Mouse (Mus musculus): ENCODE results near the gene Wdr45b. TPM values are rescaled to one million over a fixed set of nuclear protein-coding genes. Genes with fewer than 3 reads are reported as not detected.
A peak's percentile ranks its signal among the peaks of the same experiment; 100 is the strongest.

The Wdr45b gene
- total RNA-seq, 1 experiment: 71.8 TPM

GRCm38 (mm10) chr11:121370337-121370994 lies 16.2 kb upstream of the Wdr45b start:
- in situ Hi-C loops (cut with MboI; ENCODE audit: low sequenced_read_pairs in 2 of 2, unreplicated experiment in 2 of 2): no loop called here
- H3K27ac ChIP-seq (ENCODE audit: insufficient read depth, low read depth, low read length, poor library complexity, severe bottlenecking): no peak overlapping the region
- no peaks in the 10 kb centered on the region for H3K9me3 ChIP-seq (ENCODE audit: control insufficient read depth, insufficient read depth, low read depth, low read length)
- DNase-seq (ENCODE audit: low read depth, low spot score): no peak
- no peak overlapping the region for H3K4me3 ChIP-seq (ENCODE audit: insufficient read depth in 1 of 2, low read depth in 1 of 2, low read length in 2 of 2, poor library complexity in 1 of 2, severe bottlenecking in 1 of 2)
- no peak overlapping the region for H3K9ac ChIP-seq (ENCODE audit: insufficient read depth, low read depth, low read length, poor library complexity, severe bottlenecking)
- H3K36me3 ChIP-seq (ENCODE audit: control insufficient read depth, insufficient read depth, low read length, poor library complexity, severe bottlenecking): no peaks in the 10 kb centered on the region
- H3K4me1 ChIP-seq (ENCODE audit: control insufficient read depth in 2 of 2, insufficient read depth in 2 of 2, low read length in 2 of 2, poor library complexity in 1 of 2): no peaks in the 10 kb centered on the region
- TF ChIP-seq ZC3H11A (IDR thresholded peaks at IDR 0.05; ENCODE audit: borderline replicate concordance, low read depth, low read length) (no peak), MAFK (IDR thresholded peaks at IDR 0.05; ENCODE audit: insufficient read depth, low read depth, low read length) (no peak), CHD2 (IDR thresholded peaks at IDR 0.05; ENCODE audit: low read depth, low read length) (no peak), HCFC1 (IDR thresholded peaks at IDR 0.05; ENCODE audit: borderline replicate concordance, insufficient read depth, low read length) (no peak), ZNF384 (IDR thresholded peaks at IDR 0.05; ENCODE audit: low read depth, low read length) (no peak)

GRCm38 (mm10) chr11:121369622-121370021 lies 15.4 kb upstream of the Wdr45b start:
- DNase-seq (ENCODE audit: low read depth, low spot score): no peak
- Histone ChIP-seq H3K4me3 (ENCODE audit: insufficient read depth in 1 of 2, low read depth in 1 of 2, low read length in 2 of 2, poor library complexity in 1 of 2, severe bottlenecking in 1 of 2) (no peak overlapping the region), H3K27ac (ENCODE audit: insufficient read depth, low read depth, low read length, poor library complexity, severe bottlenecking) (no peak overlapping the region), H3K36me3 (ENCODE audit: control insufficient read depth, insufficient read depth, low read length, poor library complexity, severe bottlenecking) (no peaks in the 10 kb centered on the region), H3K9me3 (ENCODE audit: control insufficient read depth, insufficient read depth, low read depth, low read length) (no peaks in the 10 kb centered on the region), H3K4me1 (ENCODE audit: control insufficient read depth in 2 of 2, insufficient read depth in 2 of 2, low read length in 2 of 2, poor library complexity in 1 of 2) (no peaks in the 10 kb centered on the region), H3K9ac (ENCODE audit: insufficient read depth, low read depth, low read length, poor library complexity, severe bottlenecking) (no peak overlapping the region)
- TF ChIP-seq CHD2 (IDR thresholded peaks at IDR 0.05; ENCODE audit: low read depth, low read length) (no peak), ZNF384 (IDR thresholded peaks at IDR 0.05; ENCODE audit: low read depth, low read length) (peak; percentile 82; the same call in 1 of the 2 replicates)
- in situ Hi-C loops (cut with MboI; ENCODE audit: low sequenced_read_pairs in 2 of 2, unreplicated experiment in 2 of 2): no loop called here

GRCm38 (mm10) chr11:121368731-121369130 lies 14.5 kb upstream of the Wdr45b start:
- Histone ChIP-seq H3K4me3 (ENCODE audit: insufficient read depth in 1 of 2, low read depth in 1 of 2, low read length in 2 of 2, poor library complexity in 1 of 2, severe bottlenecking in 1 of 2) (no peak overlapping the region), H3K27ac (ENCODE audit: insufficient read depth, low read depth, low read length, poor library complexity, severe bottlenecking) (no peak overlapping the region), H3K9ac (ENCODE audit: insufficient read depth, low read depth, low read length, poor library complexity, severe bottlenecking) (no peak overlapping the region), H3K36me3 (ENCODE audit: control insufficient read depth, insufficient read depth, low read length, poor library complexity, severe bottlenecking) (no peaks in the 10 kb centered on the region), H3K4me1 (ENCODE audit: control insufficient read depth in 2 of 2, insufficient read depth in 2 of 2, low read length in 2 of 2, poor library complexity in 1 of 2) (no peaks in the 10 kb centered on the region), H3K9me3 (ENCODE audit: control insufficient read depth, insufficient read depth, low read depth, low read length) (no peaks in the 10 kb centered on the region)
- TF ChIP-seq ZNF384 (IDR thresholded peaks at IDR 0.05; ENCODE audit: low read depth, low read length) (no peak), ZC3H11A (IDR thresholded peaks at IDR 0.05; ENCODE audit: borderline replicate concordance, low read depth, low read length) (no peak), CHD2 (IDR thresholded peaks at IDR 0.05; ENCODE audit: low read depth, low read length) (no peak), HCFC1 (IDR thresholded peaks at IDR 0.05; ENCODE audit: borderline replicate concordance, insufficient read depth, low read length) (no peak), MAFK (IDR thresholded peaks at IDR 0.05; ENCODE audit: insufficient read depth, low read depth, low read length) (no peak)
- in situ Hi-C loops (cut with MboI; ENCODE audit: low sequenced_read_pairs in 2 of 2, unreplicated experiment in 2 of 2): no loop called here
- no peak for DNase-seq (ENCODE audit: low read depth, low spot score)

- Histone ChIP-seq H3K27ac (ENCODE audit: insufficient read depth, low read depth, low read length, poor library complexity, severe bottlenecking) (no peak overlapping the region), H3K4me1 (ENCODE audit: control insufficient read depth in 2 of 2, insufficient read depth in 2 of 2, low read length in 2 of 2, poor library complexity in 1 of 2) (no peaks in the 10 kb centered on the region), H3K9me3 (ENCODE audit: control insufficient read depth, insufficient read depth, low read depth, low read length) (no peaks in the 10 kb centered on the region), H3K36me3 (ENCODE audit: control insufficient read depth, insufficient read depth, low read length, poor library complexity, severe bottlenecking) (no peaks in the 10 kb centered on the region), H3K4me3 (ENCODE audit: insufficient read depth in 1 of 2, low read depth in 1 of 2, low read length in 2 of 2, poor library complexity in 1 of 2, severe bottlenecking in 1 of 2) (no peak overlapping the region), H3K9ac (ENCODE audit: insufficient read depth, low read depth, low read length, poor library complexity, severe bottlenecking) (no peak overlapping the region)
- DNase-seq (ENCODE audit: low read depth, low spot score): no peak
- in situ Hi-C loops (cut with MboI; ENCODE audit: low sequenced_read_pairs in 2 of 2, unreplicated experiment in 2 of 2): no loop called here
- TF ChIP-seq ZC3H11A (IDR thresholded peaks at IDR 0.05; ENCODE audit: borderline replicate concordance, low read depth, low read length) (no peak), HCFC1 (IDR thresholded peaks at IDR 0.05; ENCODE audit: borderline replicate concordance, insufficient read depth, low read length) (no peak), MAFK (IDR thresholded peaks at IDR 0.05; ENCODE audit: insufficient read depth, low read depth, low read length) (no peak), ZNF384 (IDR thresholded peaks at IDR 0.05; ENCODE audit: low read depth, low read length) (no peak), CHD2 (IDR thresholded peaks at IDR 0.05; ENCODE audit: low read depth, low read length) (no peak)
These were observed 13.0 kb upstream of the Wdr45b start for GRCm38 (mm10) chr11:121367170-121367707.
